Mouse (Mus musculus) CH12.LX (cell line): ENCODE results near the gene Gm4907.

ENCODE experiments used
- CHD1 ChIP-seq: IDR thresholded peaks from 2 replicates; pipeline ENCODE4 v1.6.1; 2012; ENCODE audit warnings: low read depth, low read length, improper control_type of control experiment, inconsistent platforms
- CTCF ChIP-seq, 2 experiments: IDR thresholded peaks in 1 of 2; conservative IDR thresholded peaks in 1 of 2; 2 replicates each; pipeline ENCODE4 v1.5.1; 2011 to 2012; ENCODE audit warnings: low read depth in 2 of 2, low read length in 2 of 2, improper control_type of control experiment in 1 of 2, inconsistent platforms in 1 of 2, mild to moderate bottlenecking in 1 of 2, moderate library complexity in 1 of 2
- EP300 ChIP-seq: IDR thresholded peaks from 2 replicates; pipeline ENCODE4 v1.6.1; 2011; ENCODE audit warnings: low read length, improper control_type of control experiment
- KAT2A ChIP-seq: IDR thresholded peaks from 2 replicates; pipeline ENCODE4 v1.6.1; 2012; ENCODE audit warnings: low read length, improper control_type of control experiment, inconsistent platforms; ENCODE audit not compliant: insufficient replicate concordance
- MAX ChIP-seq: IDR thresholded peaks from 2 replicates; pipeline ENCODE4 v1.6.1; 2011; ENCODE audit warnings: low read length, improper control_type of control experiment
- MXI1 ChIP-seq: IDR thresholded peaks from 2 replicates; pipeline ENCODE4 v1.6.1; 2011; ENCODE audit warnings: mild to moderate bottlenecking, low read depth, low read length, improper control_type of control experiment
- NELFE ChIP-seq: IDR thresholded peaks from 2 replicates; pipeline ENCODE4 v1.6.1; 2011; ENCODE audit warnings: low read depth, low read length, improper control_type of control experiment
- POLR2A ChIP-seq: IDR thresholded peaks from 2 replicates; pipeline ENCODE4 v1.6.1; 2011; ENCODE audit warnings: low read depth, mild to moderate bottlenecking, improper control_type of control experiment, low read length
- TCF12 ChIP-seq: IDR thresholded peaks from 2 replicates; pipeline ENCODE4 v1.6.1; 2014; ENCODE audit warnings: low read depth, mild to moderate bottlenecking, inconsistent platforms, low read length, improper control_type of control experiment
- USF1 ChIP-seq: IDR thresholded peaks from 2 replicates; pipeline ENCODE4 v1.6.1; 2014; ENCODE audit warnings: low read depth, mild to moderate bottlenecking, inconsistent platforms, low read length, improper control_type of control experiment
- ZC3H11A ChIP-seq: IDR thresholded peaks from 2 replicates; pipeline ENCODE4 v1.6.1; 2012; ENCODE audit warnings: low read depth, mild to moderate bottlenecking, inconsistent platforms, low read length, improper control_type of control experiment
- ZNF384 ChIP-seq: IDR thresholded peaks from 2 replicates; pipeline ENCODE4 v1.6.1; 2012; ENCODE audit warnings: low read depth, low read length, improper control_type of control experiment, inconsistent platforms

DNA sequence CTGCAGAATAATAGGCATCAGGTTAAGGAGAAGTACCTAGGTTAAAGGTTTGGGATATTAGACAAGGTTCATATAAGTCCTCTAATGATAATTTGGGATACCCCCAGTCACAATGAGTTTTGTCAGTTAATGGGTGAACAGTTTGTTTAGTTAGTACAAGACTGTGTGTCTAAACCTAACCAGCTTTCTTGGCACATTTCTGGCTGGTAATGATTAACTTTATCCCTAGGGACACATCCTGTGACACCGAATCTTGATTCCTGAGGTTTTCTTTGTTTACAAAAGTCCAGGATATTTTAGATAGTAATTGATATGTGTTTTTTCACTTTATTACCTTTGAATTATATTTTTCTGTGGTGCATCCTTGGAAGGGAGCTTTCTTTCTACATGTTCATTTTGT is 41.4 kb upstream of the Gm4907 start:
- TF ChIP-seq EP300, result no peak
- TF ChIP-seq POLR2A, result no peak
- no peak for TF ChIP-seq ZNF384
- TF ChIP-seq USF1, result no peak
- no peak for TF ChIP-seq CTCF (conservative IDR thresholded peaks at IDR 0.05 in 1 of 2, IDR thresholded peaks at IDR 0.05 in 1 of 2; ENCODE audit: low read depth in 2 of 2, low read length in 2 of 2)
- TF ChIP-seq KAT2A, result no peak
- no peak for TF ChIP-seq MXI1
- TF ChIP-seq MAX, result no peak
- TF ChIP-seq ZC3H11A, result no peak
- no peak for TF ChIP-seq TCF12
- no peak for TF ChIP-seq NELFE
- TF ChIP-seq CHD1, result no peak
